Mouse (Mus musculus): ENCODE measurements around the gene Kcnn1. TPM values are rescaled to one million over a fixed set of nuclear protein-coding genes. Genes with fewer than 3 reads are reported as not detected.

Gene Kcnn1
- polyA plus RNA-seq, 1 experiment, result 3.2 TPM

- TF ChIP-seq CTCF (IDR thresholded peaks at IDR 0.05; ENCODE audit: low read depth, low read length) (peak; percentile 85), POLR2A (IDR thresholded peaks at IDR 0.05; ENCODE audit: insufficient read depth, low read length) (no peak)
- no peaks in the 10 kb centered on the region for H3K9me3 ChIP-seq (replicated peaks; ENCODE audit: control insufficient read depth, insufficient read depth, low read length, poor library complexity, severe bottlenecking)
- H3K27me3 ChIP-seq (ENCODE audit: control insufficient read depth, insufficient read depth, low read length, poor library complexity, severe bottlenecking), result no peaks in the 10 kb centered on the region
- H3K4me1 ChIP-seq (ENCODE audit: control insufficient read depth, insufficient read depth, low read length), result peaks cover 4% of the 10 kb centered on the region
- H3K36me3 ChIP-seq (ENCODE audit: control insufficient read depth, insufficient read depth, low read length, poor library complexity, severe bottlenecking), result no peaks in the 10 kb centered on the region
- peak within 1 kb of the TSS; percentile 80 for H3K9ac ChIP-seq (ENCODE audit: low read depth, poor library complexity, severe bottlenecking)
- peak within 1 kb of the TSS; percentile 85 for H3K27ac ChIP-seq (ENCODE audit: insufficient read depth, low read length)
- H3K4me3 ChIP-seq (ENCODE audit: low read depth, low read length), result peak within 1 kb of the TSS; percentile 88
Measured at GRCm38 (mm10) chr8:70873364-70873985, 10.4 kb upstream of the Kcnn1 start, which contains the start of gene Ccdc124. Gene Ccdc124 (minus strand): TSS chr8:70873935.

DNA sequence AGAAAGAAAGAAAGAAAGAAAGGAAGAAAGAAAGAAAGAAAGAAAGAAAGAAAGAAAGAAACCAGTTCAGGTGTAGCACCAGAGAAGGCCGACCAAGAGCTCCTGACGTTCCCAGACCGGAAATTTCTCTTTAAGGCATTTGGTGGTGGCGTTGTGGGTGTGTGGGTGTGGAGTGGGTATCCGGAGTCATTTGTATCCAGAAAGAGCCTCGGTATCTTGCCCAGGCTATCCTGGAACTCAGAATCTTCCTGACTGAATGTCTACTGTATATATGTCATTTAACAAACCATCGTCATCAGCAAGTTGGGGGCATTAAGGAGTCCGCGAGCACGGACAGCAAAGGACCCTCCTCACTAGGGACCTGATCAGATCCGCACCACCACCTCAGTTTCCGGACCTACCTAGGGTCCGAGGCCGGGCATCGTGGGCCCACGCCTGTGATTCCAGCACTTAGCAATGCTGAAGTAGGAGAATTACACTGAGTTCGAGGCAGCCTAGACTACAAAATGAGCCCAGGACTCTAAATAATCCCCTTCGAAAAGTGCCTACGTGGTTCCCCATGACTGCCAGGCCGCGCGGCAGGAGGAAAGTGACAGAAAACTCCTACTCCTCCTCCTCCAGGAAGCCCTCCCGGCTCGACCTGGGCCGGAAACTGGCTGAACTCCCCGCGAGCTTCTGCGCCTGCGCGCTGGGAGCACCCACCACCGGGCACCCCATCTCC, 9.7 kb upstream of the Kcnn1 start:
- H3K9ac ChIP-seq (ENCODE audit: low read depth, poor library complexity, severe bottlenecking), result peak overlapping the region; percentile 80
- peak overlapping the region; percentile 88 for H3K4me3 ChIP-seq (ENCODE audit: low read depth, low read length)
- no peaks in the 10 kb centered on the region for H3K27me3 ChIP-seq (ENCODE audit: control insufficient read depth, insufficient read depth, low read length, poor library complexity, severe bottlenecking)
- no peaks in the 10 kb centered on the region for H3K9me3 ChIP-seq (replicated peaks; ENCODE audit: control insufficient read depth, insufficient read depth, low read length, poor library complexity, severe bottlenecking)
- no peaks in the 10 kb centered on the region; the same call in 1 of the 2 replicates for H3K36me3 ChIP-seq (ENCODE audit: control insufficient read depth, insufficient read depth, low read length, poor library complexity, severe bottlenecking)
- H3K27ac ChIP-seq (ENCODE audit: insufficient read depth, low read length), result peak overlapping the region; percentile 64
- TF ChIP-seq EP300 (IDR thresholded peaks at IDR 0.05; ENCODE audit: insufficient read depth, low read depth, low read length), result no peak
- TF ChIP-seq POLR2A (IDR thresholded peaks at IDR 0.05; ENCODE audit: insufficient read depth, low read length), result no peak
- TF ChIP-seq CTCF (IDR thresholded peaks at IDR 0.05; ENCODE audit: low read depth, low read length), result no peak
- H3K4me1 ChIP-seq (ENCODE audit: control insufficient read depth, insufficient read depth, low read length), result peaks cover 4% of the 10 kb centered on the region

GRCm38 (mm10) chr8:70871195-70871807, 8.2 kb upstream of the Kcnn1 start:
- TF ChIP-seq EP300 (IDR thresholded peaks at IDR 0.05; ENCODE audit: insufficient read depth, low read depth, low read length), result no peak
- no peak for TF ChIP-seq CTCF (IDR thresholded peaks at IDR 0.05; ENCODE audit: low read depth, low read length)
- no peak for TF ChIP-seq POLR2A (IDR thresholded peaks at IDR 0.05; ENCODE audit: insufficient read depth, low read length)
- no peaks in the 10 kb centered on the region for H3K9me3 ChIP-seq (replicated peaks; ENCODE audit: control insufficient read depth, insufficient read depth, low read length, poor library complexity, severe bottlenecking)
- no peaks in the 10 kb centered on the region for H3K27me3 ChIP-seq (ENCODE audit: control insufficient read depth, insufficient read depth, low read length, poor library complexity, severe bottlenecking)
- no peak overlapping the region for H3K4me3 ChIP-seq (ENCODE audit: low read depth, low read length)
- no peak overlapping the region for H3K9ac ChIP-seq (ENCODE audit: low read depth, poor library complexity, severe bottlenecking)
- H3K4me1 ChIP-seq (ENCODE audit: control insufficient read depth, insufficient read depth, low read length), result peaks cover 4% of the 10 kb centered on the region
- no peak overlapping the region for H3K27ac ChIP-seq (ENCODE audit: insufficient read depth, low read length)
- H3K36me3 ChIP-seq (ENCODE audit: control insufficient read depth, insufficient read depth, low read length, poor library complexity, severe bottlenecking), result no peaks in the 10 kb centered on the region; the same call in 1 of the 2 replicates

DNA sequence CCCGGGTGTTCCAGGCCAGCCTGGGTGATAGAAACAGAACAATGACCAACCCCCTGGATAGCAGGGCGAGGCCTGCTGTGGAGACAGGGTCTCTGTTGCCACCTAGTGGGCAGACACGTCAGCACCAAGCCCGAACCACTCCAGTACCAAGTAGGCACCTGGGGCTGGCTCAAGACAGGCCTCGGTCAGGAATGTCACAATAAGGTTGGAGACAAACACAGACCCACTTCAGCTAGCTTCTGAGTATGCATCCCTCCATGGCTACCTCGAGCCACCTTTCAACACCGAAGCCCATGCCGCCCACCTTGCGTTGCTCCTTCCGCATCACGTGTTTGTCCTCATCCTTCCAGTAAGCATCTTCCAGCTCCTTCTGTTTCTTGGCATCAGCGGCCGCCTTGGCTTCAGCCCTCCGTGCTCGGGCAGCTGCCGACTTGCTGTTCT, 6.6 kb upstream of the Kcnn1 start:
- Histone ChIP-seq H3K4me1 (ENCODE audit: control insufficient read depth, insufficient read depth, low read length) (peaks cover 4% of the 10 kb centered on the region), H3K4me3 (ENCODE audit: low read depth, low read length) (peak overlapping the region; percentile 9; the same call in 1 of the 2 replicates), H3K27ac (ENCODE audit: insufficient read depth, low read length) (peak overlapping the region; percentile 15; the same call in 1 of the 2 replicates), H3K36me3 (ENCODE audit: control insufficient read depth, insufficient read depth, low read length, poor library complexity, severe bottlenecking) (no peaks in the 10 kb centered on the region; the same call in 1 of the 2 replicates), H3K9me3 (replicated peaks; ENCODE audit: control insufficient read depth, insufficient read depth, low read length, poor library complexity, severe bottlenecking) (no peaks in the 10 kb centered on the region), H3K9ac (ENCODE audit: low read depth, poor library complexity, severe bottlenecking) (peak overlapping the region; percentile 6; the same call in 1 of the 2 replicates), H3K27me3 (ENCODE audit: control insufficient read depth, insufficient read depth, low read length, poor library complexity, severe bottlenecking) (no peaks in the 10 kb centered on the region)
- no peak for TF ChIP-seq POLR2A (IDR thresholded peaks at IDR 0.05; ENCODE audit: insufficient read depth, low read length)
- peak; percentile 96 for TF ChIP-seq CTCF (IDR thresholded peaks at IDR 0.05; ENCODE audit: low read depth, low read length)
- TF ChIP-seq EP300 (IDR thresholded peaks at IDR 0.05; ENCODE audit: insufficient read depth, low read depth, low read length), result peak; percentile 57; the same call in 1 of the 2 replicates

- no peak for TF ChIP-seq CTCF (IDR thresholded peaks at IDR 0.05; ENCODE audit: low read depth, low read length)
- TF ChIP-seq POLR2A (IDR thresholded peaks at IDR 0.05; ENCODE audit: insufficient read depth, low read length), result no peak
- no peak for TF ChIP-seq EP300 (IDR thresholded peaks at IDR 0.05; ENCODE audit: insufficient read depth, low read depth, low read length)
- 0 out of 2 replicates have a peak, but pooled peaks cover 3% of the 10 kb centered on the region for H3K27me3 ChIP-seq (ENCODE audit: control insufficient read depth, insufficient read depth, low read length, poor library complexity, severe bottlenecking)
- H3K4me1 ChIP-seq (ENCODE audit: control insufficient read depth, insufficient read depth, low read length), result peaks cover 6% of the 10 kb centered on the region
- H3K9me3 ChIP-seq (replicated peaks; ENCODE audit: control insufficient read depth, insufficient read depth, low read length, poor library complexity, severe bottlenecking), result no peaks in the 10 kb centered on the region
- peak overlapping the region; percentile 55 for H3K4me3 ChIP-seq (ENCODE audit: low read depth, low read length)
- H3K27ac ChIP-seq (ENCODE audit: insufficient read depth, low read length), result peak overlapping the region; percentile 23
- peak overlapping the region; percentile 30 for H3K9ac ChIP-seq (ENCODE audit: low read depth, poor library complexity, severe bottlenecking)
- no peaks in the 10 kb centered on the region; the same call in 1 of the 2 replicates for H3K36me3 ChIP-seq (ENCODE audit: control insufficient read depth, insufficient read depth, low read length, poor library complexity, severe bottlenecking)
Measured at GRCm38 (mm10) chr8:70869199-70869571, 6.1 kb upstream of the Kcnn1 start.
